Mouse (Mus musculus): Measurements from ENCODE around the gene Fam227b. TPM values are rescaled to one million over a fixed set of nuclear protein-coding genes. Genes with fewer than 3 reads are reported as not detected.

The Fam227b gene
- polyA plus RNA-seq, 1 experiment from 2014 or later = not detected

DNA sequence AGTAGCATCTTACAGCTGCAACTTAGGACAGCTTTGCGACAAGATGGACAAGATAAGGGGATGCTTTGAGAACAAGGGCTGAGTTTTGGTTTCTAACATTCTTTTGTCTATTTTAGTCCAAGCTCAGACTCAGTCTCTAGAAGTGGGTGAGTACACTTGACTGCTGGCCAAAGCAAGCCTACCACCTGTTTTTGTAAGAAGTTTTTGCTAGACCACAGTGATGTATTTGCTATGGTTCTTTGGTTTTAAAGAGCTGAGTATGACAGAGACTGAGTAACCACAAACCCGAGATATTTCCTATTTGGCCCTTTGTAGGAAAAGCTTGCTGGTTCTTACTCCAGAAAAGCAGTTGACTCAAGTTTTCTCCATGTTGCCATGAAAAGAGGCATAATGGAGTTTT is 203.6 kb downstream of the Fam227b start:
- no peak overlapping the region for H3K4me3 ChIP-seq
- no peaks in the 10 kb centered on the region for H3K9me3 ChIP-seq
- H3K4me2 ChIP-seq (replicated peaks) = no peak overlapping the region
- no peaks in the 10 kb centered on the region for H3K4me1 ChIP-seq
- no peak overlapping the region for H3K9ac ChIP-seq (replicated peaks)
- no peaks in the 10 kb centered on the region for H3K27me3 ChIP-seq
- WGBS = 91% methylated on average over 2 of the region's 2 CpGs
- 0 out of 2 replicates have a peak, but pooled peaks cover 16% of the 10 kb centered on the region for H3K36me3 ChIP-seq
- no peak overlapping the region for H3K27ac ChIP-seq (replicated peaks)
- ATAC-seq (ENCODE audit: low FRiP score, low read depth) = no peak

DNA sequence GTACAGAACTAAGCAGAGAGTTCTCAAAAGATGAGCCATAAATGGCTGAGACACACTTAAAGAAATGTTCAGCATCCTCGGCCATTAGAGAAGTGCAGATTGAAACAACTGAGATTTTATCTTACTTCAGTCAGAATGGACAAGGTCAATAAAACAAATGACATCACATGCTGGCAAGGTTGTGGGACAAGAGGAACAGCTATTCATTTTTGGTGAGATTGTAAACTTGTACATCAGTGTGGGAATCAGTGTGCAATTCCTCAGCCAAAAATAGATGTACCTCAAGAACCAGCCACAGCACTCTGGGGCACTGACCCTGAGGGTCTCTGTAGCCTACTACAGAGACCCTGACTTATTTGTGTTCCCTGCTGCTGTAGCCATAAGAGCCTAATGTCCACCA is 208.5 kb downstream of the Fam227b start:
- Histone ChIP-seq H3K4me1 (no peaks in the 10 kb centered on the region), H3K4me2 (replicated peaks) (no peak overlapping the region), H3K4me3 (no peak overlapping the region), H3K9ac (replicated peaks) (no peak overlapping the region), H3K27ac (replicated peaks) (no peak overlapping the region), H3K36me3 (0 out of 2 replicates have a peak, but pooled peaks cover 2% of the 10 kb centered on the region), H3K27me3 (no peaks in the 10 kb centered on the region), H3K9me3 (no peaks in the 10 kb centered on the region)
- 88% methylated on average over 1 of the region's 1 CpGs for WGBS
- ATAC-seq (ENCODE audit: low FRiP score, low read depth) = no peak

DNA sequence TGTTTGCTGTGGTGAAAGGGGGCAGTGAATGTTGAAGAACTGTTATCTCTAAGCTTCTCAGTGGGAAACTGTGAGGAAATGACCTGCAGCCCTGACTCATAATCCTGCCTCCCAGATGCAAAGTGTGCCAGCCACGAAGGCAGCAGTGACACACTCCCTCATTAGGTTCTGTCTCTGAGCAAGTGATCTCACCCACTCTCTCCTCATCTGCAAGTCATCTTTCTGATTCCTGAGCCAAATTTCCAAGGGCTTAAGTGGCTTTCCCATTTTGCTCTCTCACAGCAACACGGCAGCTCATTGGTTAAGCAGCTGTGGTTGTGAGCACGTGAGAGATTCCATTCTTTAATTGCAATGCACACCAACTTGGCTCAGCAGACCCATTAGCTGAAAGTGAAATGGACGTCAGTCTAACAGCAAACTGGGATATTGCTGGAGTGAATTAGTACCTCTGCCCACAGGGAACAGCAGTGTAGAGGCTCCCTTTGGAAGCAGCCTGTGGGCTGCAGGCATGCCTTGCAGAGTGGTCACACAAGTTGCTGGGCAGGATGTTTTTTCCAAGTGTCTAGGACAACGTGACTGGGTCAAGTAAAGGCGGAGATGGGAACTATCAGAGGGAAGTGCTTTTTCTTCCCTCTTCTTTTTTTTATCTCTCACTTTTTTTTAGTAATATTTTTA is 210.6 kb downstream of the Fam227b start:
- 82% methylated on average over 6 of the region's 6 CpGs for WGBS
- ATAC-seq (ENCODE audit: low FRiP score, low read depth) = no peak
- no peak overlapping the region for H3K4me2 ChIP-seq (replicated peaks)

DNA sequence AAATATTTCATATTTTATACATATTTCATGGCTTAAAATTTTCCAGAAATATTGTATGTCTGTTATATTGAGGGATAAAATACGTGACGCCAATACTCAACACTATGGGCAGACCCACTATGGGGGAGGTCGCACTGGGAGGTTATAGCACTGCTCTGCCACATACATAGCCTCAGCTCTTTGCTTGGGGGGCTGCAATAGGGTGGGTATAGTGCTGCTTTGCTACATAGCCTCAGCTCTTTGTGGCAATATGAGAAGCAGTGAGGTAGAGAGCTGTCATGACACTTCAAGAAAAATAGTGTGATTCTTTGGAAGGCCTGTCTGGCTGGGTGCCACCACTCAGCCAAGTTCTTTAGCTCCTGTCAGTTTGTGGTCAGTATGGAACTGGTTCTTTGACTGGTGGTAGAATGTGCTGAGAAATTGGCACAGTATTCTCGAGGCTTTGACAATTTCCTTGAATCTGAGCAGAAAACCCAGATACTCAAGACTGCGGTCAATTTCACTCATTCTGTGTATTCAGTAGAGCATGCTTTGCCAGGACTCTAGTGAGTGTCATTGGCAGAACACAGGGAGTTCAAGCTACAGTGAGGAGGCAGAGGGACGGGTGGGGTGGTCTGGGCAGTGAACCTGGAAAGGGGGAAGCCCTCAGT is 212.7 kb downstream of the Fam227b start:
- ATAC-seq (ENCODE audit: low FRiP score, low read depth) = no peak
- Histone ChIP-seq H3K27me3 (no peaks in the 10 kb centered on the region), H3K36me3 (no peaks in the 10 kb centered on the region), H3K4me1 (no peaks in the 10 kb centered on the region), H3K27ac (replicated peaks) (no peak overlapping the region), H3K4me3 (no peak overlapping the region), H3K9ac (replicated peaks) (no peak overlapping the region), H3K9me3 (no peaks in the 10 kb centered on the region), H3K4me2 (replicated peaks) (no peak overlapping the region)
- 89% methylated on average over 6 of the region's 6 CpGs for WGBS

More for the DNA sequence above, 210.6 kb downstream of the Fam227b start:
- H3K36me3 ChIP-seq = no peaks in the 10 kb centered on the region
- H3K27me3 ChIP-seq = no peaks in the 10 kb centered on the region
- H3K27ac ChIP-seq (replicated peaks) = no peak overlapping the region
- no peaks in the 10 kb centered on the region for H3K9me3 ChIP-seq
- H3K9ac ChIP-seq (replicated peaks) = no peak overlapping the region
- no peak overlapping the region for H3K4me3 ChIP-seq
- no peaks in the 10 kb centered on the region for H3K4me1 ChIP-seq

DNA sequence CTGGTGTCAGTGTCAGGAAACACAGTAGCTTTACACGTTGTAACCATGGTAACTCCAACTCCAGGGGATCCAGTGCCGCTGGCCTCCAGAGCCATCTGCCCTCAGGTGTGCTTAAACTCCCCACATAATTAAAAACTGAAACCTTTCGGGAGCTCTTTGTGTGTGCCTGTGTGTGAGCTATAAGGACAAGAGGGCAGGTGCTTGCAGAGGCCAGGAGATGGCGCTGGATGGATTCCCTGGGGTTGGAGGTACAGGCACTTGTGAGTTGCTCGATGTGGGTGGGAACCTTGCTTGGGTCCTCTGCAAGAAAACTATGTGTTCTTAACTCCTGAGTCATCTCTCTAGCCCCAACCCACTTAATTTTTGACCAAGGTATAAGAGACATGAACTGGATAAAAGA is 215.4 kb downstream of the Fam227b start:
- H3K27ac ChIP-seq (replicated peaks) = no peak overlapping the region
- H3K4me3 ChIP-seq = no peak overlapping the region
- no peak overlapping the region for H3K9ac ChIP-seq (replicated peaks)
- H3K4me1 ChIP-seq = 0 out of 2 replicates have a peak, but pooled peaks cover under 1% of the 10 kb centered on the region
- 0 out of 2 replicates have a peak, but pooled peaks cover 4% of the 10 kb centered on the region for H3K36me3 ChIP-seq
- H3K9me3 ChIP-seq = no peaks in the 10 kb centered on the region
- no peak for ATAC-seq (ENCODE audit: low FRiP score, low read depth)
- no peaks in the 10 kb centered on the region for H3K27me3 ChIP-seq
- no peak overlapping the region for H3K4me2 ChIP-seq (replicated peaks)
- 55% methylated on average over 5 of the region's 5 CpGs for WGBS

DNA sequence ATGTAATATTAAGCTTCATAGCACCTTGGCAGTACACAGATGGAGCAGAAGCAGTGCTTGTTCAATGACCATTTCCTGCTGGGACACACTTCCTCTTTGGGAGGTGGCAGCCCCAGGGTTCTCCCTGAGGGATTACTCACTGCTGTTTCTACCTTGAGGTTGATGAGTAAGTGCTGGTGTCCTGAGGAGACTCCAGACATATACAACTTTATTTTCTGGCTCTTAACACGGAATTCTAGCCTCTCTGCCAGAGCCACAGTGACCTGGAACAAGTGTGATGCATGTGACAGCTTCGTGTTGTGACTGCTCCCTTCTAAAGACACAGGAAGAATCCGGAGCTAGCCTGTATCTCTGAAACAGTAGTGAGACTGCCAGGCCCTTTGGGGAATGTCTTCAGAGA is 217.8 kb downstream of the Fam227b start:
- Histone ChIP-seq H3K4me2 (replicated peaks) (no peak overlapping the region), H3K4me1 (peaks cover 2% of the 10 kb centered on the region; the same call in 1 of the 2 replicates), H3K9me3 (no peaks in the 10 kb centered on the region), H3K36me3 (0 out of 2 replicates have a peak, but pooled peaks cover 4% of the 10 kb centered on the region), H3K9ac (replicated peaks) (no peak overlapping the region), H3K4me3 (no peak overlapping the region), H3K27ac (replicated peaks) (no peak overlapping the region), H3K27me3 (no peaks in the 10 kb centered on the region)
- no peak for ATAC-seq (ENCODE audit: low FRiP score, low read depth)
- 76% methylated on average over 3 of the region's 3 CpGs for WGBS

Other genes starting within 250 kb of the Fam227b start
- gene Fgf7, start 117.3 kb downstream of the Fam227b start, polyA plus RNA-seq (2016; fragmentation: Nextera tagmentation; extraction: Ambion mirVana) = 0.34 and 0.84 TPM in 2 replicates
- 17.2 and 20.4 TPM in 2 replicates for gene Dtwd1, start 137 bp upstream of the Fam227b start, polyA plus RNA-seq (2016; fragmentation: Nextera tagmentation; extraction: Ambion mirVana)
- gene Gm17555, start 63.1 kb upstream of the Fam227b start, polyA plus RNA-seq (2016; fragmentation: Nextera tagmentation; extraction: Ambion mirVana) = not detected in 2 replicates

Data from midbrain, embryonic 12.5 days (tissue).